Mouse (Mus musculus) liver, embryonic 14.5 days (tissue): ENCODE data around the gene Tmprss9.

Experiments used
- CTCF ChIP-seq: IDR thresholded peaks from 2 replicates; pipeline ENCODE4 v1.5.1; 2016; ENCODE audit warnings: antibody characterized with exemption, low read depth, control low read depth
- EP300 ChIP-seq: IDR thresholded peaks from 2 replicates; pipeline ENCODE4 v1.6.1; 2016; ENCODE audit warnings: antibody characterized with exemption, low read depth

DNA sequence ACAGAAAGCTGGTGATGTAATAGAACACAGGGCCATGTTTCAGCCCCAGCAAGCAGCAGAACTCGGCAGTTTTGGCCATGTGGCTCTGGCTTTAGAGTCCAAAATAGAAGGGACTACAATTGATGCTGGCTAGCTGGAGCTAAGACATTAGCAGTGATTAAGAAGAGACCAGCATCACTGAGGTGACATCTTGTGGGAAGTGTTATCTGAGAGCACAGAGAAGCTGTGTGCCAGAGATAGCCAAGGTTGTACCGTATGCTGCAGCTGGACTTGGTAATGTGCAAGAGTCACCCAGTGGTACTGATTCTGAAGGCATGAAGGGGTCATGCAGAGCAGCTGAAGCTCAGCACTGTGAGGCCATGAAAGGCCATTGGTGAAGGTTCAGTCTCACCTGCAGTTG, 43.6 kb downstream of the Tmprss9 start:
- TF ChIP-seq CTCF (no peak), EP300 (peak; percentile 71)
